Mouse (Mus musculus): Measurements from ENCODE around the gene Tldc2.

- TF ChIP-seq CTCF (IDR thresholded peaks at IDR 0.05; ENCODE audit: borderline replicate concordance, insufficient read depth, low read depth, low read length) (no peak), POLR2A (IDR thresholded peaks at IDR 0.05; ENCODE audit: borderline replicate concordance, insufficient read depth, low read length) (no peak)
These were observed 49.6 kb upstream of the Tldc2 start for GRCm38 (mm10) chr2:157037303-157037702.
